Mouse (Mus musculus) thymus, postnatal 10 days (tissue): ENCODE results near the gene Tm4sf19.

Experiments used
- DNase-seq, 2 experiments: peaks; one replicate each; pipeline ENCODE4 v3.0.0; 2021; ENCODE audit warnings: low spot score in 2 of 2

Tm4sf19 gene

DNA sequence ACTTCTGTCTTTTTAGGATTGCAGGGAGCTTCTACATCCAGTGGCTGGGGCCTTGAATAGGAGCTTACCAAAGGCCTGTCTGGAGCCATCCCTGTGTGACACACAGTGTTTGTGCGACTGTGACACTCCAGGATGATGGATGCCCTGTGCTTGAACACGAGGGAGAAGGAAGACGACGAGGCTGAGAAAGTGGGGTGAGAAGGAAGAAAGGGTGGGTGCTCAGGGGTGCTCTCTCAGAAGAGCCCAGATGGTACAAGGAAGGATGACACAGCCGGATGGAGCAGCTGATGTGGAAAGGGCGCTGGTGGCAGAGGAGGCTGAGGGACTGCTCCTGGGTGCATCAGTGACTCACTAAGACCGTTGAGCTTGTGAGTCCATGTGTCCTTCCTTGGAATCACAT, at the start of gene Tm4sf19:
Gene Tm4sf19 (plus strand): TSS at position 240 of the 400 bp plus-strand sequence.
- DNase-seq: no peak

GRCm38 (mm10) chr16:32350776-32351175, 49.5 kb upstream of the Tm4sf19 start:
- no peak for DNase-seq

DNA sequence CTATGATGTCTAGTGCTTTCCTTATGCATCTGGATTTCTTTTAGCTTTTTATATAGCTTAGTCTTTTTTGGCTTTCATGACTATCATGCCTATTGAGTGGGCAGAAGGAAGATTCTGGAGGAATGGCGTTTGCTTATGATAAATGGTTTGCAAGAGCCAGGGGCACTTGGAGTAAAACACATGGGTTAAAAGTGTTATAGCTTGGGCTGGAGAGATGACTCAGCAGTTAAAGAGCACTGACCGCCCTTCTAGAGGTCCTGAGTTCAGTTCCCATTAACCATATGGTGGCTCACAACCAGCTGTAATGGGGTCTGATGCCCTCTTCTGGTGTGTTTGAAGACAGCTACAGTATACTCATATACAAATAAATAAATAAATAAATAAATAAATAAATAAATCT, 36.8 kb upstream of the Tm4sf19 start:
- DNase-seq: no peak

- DNase-seq: peak; percentile 4 to 40
These were observed 29.0 kb upstream of the Tm4sf19 start for GRCm38 (mm10) chr16:32371351-32371750.

DNA sequence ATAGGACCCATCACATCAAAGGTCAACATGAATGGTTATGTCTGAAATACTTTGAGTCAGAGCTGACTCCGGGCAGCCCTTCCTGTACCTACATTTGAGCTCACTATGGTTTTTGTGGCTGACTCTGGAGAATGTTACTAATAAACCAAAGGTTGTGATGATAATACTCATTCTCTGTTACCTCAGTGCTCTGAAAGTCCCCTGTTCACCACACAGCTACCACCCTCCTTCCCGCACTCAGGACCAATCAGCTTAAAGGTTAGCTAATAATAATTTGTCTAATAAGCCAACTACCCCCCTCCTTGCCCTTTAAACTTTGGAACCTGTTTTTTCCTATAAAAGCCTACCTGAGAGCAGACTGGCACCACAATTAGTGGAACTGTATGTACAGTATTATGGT, 20.7 kb upstream of the Tm4sf19 start:
- no peak for DNase-seq

GRCm38 (mm10) chr16:32382901-32383300, 17.4 kb upstream of the Tm4sf19 start:
- no peak for DNase-seq

GRCm38 (mm10) chr16:32384885-32385284, 15.4 kb upstream of the Tm4sf19 start:
- no peak for DNase-seq

DNA sequence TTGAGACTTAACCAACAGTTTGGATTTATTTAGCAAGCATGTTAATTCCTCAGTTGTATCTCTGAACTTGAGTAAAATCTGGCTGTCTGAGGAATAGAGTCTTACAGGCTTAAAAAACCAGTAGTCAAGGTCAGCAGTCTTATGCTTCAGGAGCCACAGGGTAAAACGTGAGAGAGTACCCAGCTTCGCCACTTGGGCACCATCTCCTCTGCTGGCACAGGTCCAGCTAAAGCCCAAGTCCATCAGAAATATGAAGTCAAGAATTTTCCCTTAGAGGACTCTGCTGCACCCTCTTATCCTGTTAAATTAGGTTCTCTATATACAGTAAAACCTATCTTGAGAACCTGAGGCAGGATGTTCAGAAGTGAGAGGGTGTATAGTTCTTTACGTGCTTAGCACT, 13.5 kb upstream of the Tm4sf19 start:
- no peak for DNase-seq

DNA sequence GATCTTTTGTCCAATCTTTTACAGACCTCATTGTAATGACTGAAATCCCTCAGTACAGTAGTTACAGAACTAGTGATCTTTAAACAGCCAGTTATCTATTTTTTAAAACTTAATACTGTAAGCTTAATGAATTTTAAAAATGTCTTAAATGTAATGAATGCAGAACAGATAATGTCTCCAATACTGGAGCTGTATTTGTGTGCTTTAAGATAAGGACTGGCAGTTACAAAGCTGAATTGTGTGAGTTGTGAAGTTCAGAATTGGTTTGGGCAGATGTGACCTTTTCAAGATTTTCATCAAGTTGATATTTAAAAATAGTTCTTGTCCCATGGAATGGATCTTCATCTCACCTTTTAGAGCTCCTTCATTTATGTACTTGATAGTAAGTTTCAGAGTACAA, 11.3 kb upstream of the Tm4sf19 start:
- no peak for DNase-seq

DNA sequence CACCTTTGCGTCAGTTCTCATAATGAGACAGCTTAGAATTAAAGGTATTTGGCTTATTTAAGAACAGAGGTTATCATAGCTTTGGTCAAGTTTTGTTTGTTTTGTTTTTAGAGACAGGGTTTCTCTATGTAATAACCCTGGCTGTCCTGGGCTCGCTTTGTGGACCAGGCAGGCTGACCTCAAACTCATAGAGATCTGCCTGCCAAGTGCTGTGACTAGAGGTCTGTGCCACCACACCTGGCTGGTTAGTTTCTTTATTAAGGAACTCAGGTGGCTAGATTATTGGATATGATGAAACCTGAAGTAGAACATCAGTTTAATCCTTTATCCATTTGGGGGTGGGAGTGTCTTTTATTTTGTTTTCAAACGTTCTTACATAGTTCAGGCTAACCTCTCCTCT, 10.5 kb upstream of the Tm4sf19 start:
- no peak for DNase-seq

DNA sequence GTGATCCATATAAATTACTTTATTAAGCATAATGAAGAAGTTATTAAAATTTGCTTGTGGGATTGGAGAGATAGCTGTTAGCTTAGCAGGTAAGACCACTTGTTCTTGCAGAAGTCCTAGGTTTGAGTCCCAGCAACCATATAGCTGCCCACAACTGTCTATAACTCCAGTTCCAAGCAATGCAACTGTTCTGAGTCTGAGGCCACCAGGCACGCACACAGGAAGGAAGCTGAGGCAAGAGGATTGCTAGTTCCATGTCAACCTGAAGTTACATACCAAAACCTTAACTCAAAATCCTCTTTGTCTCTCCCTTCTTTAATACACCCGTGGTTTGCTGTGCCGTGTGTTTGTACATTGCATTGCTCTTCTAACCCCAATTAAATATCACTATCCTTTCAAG, 9.4 kb upstream of the Tm4sf19 start:
- DNase-seq: no peak

DNA sequence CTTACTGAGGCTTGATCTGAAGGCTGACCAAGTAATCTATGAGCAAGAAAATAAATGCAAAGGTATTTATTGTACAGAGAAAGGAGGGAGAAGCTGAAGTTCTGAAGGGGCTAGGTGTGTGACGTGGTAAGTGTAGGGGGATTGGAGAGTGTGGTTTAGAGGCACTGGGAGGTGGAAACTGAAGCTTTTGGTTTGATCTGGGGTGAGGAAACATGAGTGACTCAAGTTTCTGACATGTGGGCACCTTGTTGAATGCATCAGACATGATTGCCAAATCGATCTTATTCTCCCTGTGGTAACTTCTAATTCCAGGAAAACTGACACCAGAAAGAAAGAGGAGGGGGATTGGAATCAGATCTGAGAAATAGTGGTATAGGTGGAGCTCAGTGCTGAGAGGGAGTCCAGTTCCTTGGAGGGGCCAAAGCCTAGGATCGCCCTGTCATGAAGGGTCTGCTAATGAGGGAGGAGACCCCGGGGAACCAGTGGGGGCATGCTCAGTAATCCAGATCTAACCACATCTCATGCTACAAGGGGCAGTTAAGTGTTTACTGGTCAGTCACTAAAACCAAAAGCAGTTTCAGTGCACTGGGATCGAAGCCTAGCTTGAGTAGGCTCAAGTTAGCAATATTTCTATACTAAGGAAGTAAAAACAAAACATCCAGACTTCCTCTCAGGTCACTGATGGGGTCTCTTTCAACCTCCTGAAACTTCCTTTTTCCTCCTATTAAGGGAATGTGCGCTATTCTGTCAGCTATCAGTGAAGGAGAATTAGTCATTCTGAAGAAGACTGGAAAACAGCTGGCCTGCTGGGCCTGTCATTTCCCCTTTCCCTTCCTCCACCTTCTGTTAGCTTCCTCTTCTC, 4.4 kb upstream of the Tm4sf19 start:
- DNase-seq: no peak

DNA sequence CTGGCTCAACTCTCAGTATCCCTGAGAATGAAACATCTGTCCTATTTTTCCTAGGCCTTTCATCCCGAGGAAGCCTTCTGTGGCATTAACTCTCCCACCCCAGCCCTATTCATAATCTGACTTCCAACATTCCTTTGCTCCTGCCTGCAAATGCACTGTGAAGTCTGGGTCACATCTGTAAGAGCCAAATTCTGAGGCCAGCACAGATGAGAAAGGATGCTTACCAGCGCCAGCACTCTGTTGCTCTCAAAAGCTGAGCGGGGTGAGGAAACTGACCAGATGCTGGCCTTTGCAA, 3.8 kb upstream of the Tm4sf19 start:
- DNase-seq: no peak

DNA sequence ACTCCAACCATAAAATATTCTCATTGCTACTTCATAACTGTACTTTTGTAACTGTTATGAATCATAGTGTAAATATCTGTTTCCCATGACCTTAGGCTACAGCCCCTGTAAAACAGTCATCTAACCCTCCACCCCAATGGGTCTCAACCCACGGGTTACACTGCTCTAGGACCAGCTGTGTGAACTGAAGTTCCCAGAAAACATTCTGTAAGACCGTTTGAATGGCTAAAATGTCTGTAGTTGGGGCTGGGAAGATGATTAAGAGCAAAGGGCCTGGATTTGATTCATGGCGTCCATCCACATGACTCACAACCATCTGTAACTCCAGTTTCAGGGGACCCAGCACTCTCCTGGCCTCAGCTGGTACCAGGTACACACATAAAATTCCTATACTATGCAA, 2.1 kb upstream of the Tm4sf19 start:
- DNase-seq: no peak

GRCm38 (mm10) chr16:32401335-32401965, 1.1 kb downstream of the Tm4sf19 start:
- no peak for DNase-seq

- no peak for DNase-seq
These were observed 2.5 kb downstream of the Tm4sf19 start for GRCm38 (mm10) chr16:32402818-32403217.

GRCm38 (mm10) chr16:32405716-32406115, 5.4 kb downstream of the Tm4sf19 start:
- no peak for DNase-seq

GRCm38 (mm10) chr16:32406671-32407070, 6.4 kb downstream of the Tm4sf19 start:
- no peak for DNase-seq

GRCm38 (mm10) chr16:32407730-32408129, 7.4 kb downstream of the Tm4sf19 start:
- no peak for DNase-seq

DNA sequence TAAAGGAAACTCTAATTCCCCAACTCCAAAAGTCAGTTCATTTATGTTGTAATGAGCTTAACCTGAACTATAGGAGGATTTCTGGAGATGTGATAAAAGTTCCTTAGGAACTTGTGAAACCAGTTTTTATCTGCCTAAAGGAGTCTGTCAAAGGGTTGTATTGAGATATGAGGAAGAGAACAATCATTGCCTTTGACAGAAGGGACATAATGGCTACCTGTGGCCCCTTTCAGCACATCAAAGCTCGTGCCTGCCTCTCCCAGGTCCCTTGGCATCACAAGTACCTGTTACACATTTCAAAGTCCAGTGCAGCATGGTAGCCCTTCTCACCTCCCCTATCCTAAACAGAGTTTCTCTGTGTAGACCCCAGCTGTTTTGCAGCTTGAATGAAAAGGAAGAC, 17.2 kb downstream of the Tm4sf19 start:
- no peak for DNase-seq

DNA sequence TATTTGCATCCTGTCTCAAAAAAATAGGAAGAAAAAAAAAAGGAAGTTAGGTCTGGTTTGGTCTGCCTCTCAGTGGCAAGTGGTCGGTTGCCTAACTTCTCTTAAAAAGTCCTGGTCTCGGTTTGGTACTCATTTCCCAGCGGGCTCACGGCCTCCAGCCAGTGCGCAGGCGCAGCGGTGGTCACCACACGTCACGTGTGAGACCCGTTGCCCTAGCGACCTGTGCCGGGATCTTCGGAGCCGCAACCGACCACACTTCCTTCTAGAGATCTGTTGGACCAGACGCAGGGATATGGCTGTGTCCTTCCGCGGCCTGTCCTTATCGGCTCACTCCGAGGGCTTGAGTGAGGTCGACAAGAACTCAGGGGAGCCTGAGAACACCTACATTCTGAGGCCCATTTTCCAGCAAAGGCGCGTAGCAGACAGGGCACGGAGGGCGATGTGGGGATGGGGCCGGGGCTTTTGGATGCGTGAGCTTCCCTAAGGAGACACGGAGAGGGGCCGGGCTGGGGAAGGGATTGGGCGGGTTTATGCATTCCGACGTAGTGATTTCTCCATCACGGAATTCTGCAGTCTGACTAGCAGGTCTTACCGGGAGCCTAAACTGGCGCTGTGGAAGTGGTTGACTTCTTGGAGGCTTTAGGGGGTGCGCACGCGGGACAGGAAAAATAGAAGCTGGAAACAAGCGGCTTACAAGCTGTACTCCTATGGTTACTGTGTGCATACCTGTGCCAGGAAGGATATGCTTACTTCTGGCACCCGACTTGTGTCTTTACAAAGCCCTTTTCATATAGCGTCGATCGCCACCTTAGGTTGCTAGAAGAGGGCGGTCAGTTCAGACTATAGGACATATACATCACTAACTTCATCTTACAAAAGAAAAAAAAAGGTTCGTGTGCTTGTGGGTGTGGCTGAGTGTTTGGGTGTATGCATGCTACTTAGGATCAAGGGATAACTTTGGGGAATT, 19.5 kb downstream of the Tm4sf19 start, which contains the start of gene Tctex1d2:
Gene Tctex1d2 (plus strand): TSS at position 186 of the 967 bp plus-strand sequence.
- DNase-seq: peak; percentile 79 to 82

DNA sequence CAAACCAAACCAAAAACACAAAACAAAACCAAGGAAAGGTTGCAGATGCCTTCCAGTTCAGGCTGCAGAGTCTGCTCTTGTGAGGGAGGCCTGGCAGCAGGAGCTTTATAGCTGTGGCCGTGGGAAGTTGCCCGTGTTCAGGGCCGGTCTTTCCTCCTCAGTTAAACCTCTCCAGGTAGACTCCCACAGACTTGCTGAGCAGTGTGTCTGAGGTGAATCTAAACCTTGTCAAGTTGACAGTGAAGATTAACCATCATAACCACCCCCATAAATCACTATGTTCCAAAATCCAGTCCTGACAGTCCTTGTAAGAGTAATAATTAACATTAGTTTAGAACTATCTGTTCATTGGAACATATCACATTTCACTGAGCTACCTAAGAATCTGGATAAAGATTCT, 27.2 kb downstream of the Tm4sf19 start:
- DNase-seq: no peak
